Mouse (Mus musculus): ENCODE measurements at regions not wholly inside any gene's neighbourhood (a gene's known extent, or its start where the extent isn't known, plus 50 kb on each side); places are given as distances from the start of the nearest gene placed in this dataset.
"Not testable (repeated sequence)": the region's sequence is repeated elsewhere in the genome, so short reads cannot be mapped to it uniquely, and the experiment has no call there.

DNA sequence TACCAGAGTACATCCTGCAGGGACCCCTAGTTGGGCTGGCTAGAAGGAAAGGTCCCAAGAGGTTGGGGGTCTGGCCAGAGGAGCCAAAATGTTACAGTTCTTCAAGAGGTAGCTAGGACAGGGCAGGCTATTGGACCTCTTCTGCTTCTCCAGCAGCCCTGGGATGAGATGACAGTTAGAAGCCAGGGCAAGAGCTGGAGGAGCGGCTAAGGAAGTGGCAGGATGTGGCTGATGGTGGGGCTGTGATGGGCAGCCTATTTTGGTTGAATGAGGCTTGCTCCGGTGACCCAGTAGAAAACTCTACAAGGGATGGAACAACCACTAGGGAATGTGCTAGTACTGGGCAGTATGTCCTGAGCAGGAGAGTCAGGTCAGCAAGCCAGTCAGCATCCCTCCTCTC, 82.8 kb downstream of the Ddx11 start:
- ATAC-seq (ENCODE audit: low FRiP score, low read depth): no peak
- WGBS: 93% methylated on average over 2 of the region's 2 CpGs

DNA sequence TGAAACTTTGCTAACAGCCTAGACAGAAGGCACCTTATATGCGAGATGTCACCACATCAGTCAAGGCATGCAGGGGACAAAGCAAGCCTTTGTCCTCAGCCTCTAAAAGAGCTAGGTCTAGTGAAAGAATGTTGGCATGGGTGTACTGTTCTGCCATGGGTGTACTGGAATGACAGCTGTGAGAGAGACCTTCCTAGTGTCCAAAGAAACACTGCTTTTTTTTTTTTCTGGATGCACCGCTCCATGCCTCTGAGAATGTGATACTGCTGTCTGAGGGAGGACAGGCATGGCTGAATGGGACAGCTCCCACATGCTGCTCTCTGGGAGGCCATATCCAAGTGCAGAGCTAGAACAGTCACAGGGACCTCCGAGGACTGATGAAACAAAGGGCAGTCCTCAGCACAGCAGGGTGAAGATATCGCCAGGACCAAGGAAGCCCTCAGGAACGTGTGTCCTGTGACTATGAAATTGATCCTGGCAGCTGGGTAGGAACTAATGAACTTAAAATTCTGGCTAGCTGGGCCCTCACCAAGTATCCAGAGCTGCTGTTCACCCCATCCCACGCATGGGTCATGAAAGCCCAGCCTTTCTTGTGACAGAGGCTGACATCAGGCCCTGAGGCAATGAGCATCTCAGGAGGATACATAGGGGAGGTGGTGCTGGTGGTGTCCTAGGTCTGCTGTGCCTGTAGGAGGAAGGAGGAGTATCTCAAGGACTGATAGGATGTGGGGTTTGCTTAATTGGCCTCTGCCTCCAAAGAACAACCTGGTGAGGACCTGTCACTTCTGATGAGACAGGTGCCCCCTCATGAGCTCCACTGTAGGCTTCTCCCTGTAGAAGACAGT, 84.6 kb downstream of the Ddx11 start:
- not testable (repeated sequence) for H3K27me3 ChIP-seq (replicated peaks); H3K4me1 ChIP-seq; H3K27ac ChIP-seq; H3K4me2 ChIP-seq (replicated peaks); H3K4me3 ChIP-seq; H3K9ac ChIP-seq; H3K9me3 ChIP-seq; H3K36me3 ChIP-seq
- 0 out of 2 replicates have a peak, but pooled peaks have one; percentile 9 for ATAC-seq (ENCODE audit: low FRiP score, low read depth)
- WGBS: 78% methylated on average over 6 of the region's 6 CpGs

More for the DNA sequence above, 82.8 kb downstream of the Ddx11 start:
- Histone ChIP-seq H3K4me3 (no peak overlapping the region), H3K9me3 (no peaks in the 10 kb centered on the region), H3K9ac (no peak overlapping the region), H3K36me3 (no peaks in the 10 kb centered on the region), H3K27me3 (replicated peaks) (no peaks in the 10 kb centered on the region), H3K4me2 (replicated peaks) (no peak overlapping the region), H3K4me1 (no peaks in the 10 kb centered on the region), H3K27ac (no peak overlapping the region)

DNA sequence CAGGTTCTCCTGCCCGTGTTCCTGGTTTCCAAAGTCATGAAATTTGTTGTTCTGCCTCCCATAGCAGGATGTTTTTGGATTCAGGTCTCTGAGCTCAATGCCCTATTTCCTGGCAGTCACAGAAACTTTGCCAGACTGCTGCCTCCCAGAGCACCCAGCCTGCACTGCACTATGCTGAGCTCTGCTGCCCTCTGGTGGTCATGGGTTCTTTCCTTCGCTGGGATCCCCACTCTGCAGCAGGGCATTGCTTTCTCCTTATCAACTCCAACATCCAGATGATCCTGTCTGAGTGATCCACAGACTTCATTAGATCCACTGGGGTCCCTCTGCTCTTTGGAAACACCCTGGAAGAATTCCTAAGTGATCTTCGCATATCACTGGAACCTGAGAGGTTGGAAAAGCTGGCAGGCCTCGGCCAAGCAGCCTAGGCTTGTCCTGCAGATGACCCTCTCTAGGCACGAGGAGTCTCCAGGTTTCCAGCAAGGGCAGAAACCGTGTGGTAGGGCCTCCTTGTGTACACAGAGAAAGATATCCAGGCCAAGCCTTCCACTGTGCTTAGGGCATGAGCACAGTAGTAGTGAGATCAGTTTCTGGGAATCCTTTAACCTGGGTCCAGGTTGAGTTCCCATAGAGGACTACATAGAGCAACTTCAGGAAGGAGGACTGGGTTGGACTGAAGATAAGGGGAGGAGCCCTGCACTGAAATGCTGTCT, 85.6 kb downstream of the Ddx11 start:
- not testable (repeated sequence) for H3K4me2 ChIP-seq (replicated peaks); H3K4me1 ChIP-seq; H3K36me3 ChIP-seq; H3K4me3 ChIP-seq; H3K27ac ChIP-seq; H3K27me3 ChIP-seq (replicated peaks); H3K9ac ChIP-seq; H3K9me3 ChIP-seq
- WGBS: 56% methylated on average over 4 of the region's 6 CpGs
- ATAC-seq (ENCODE audit: low FRiP score, low read depth): peak; percentile 70; the same call in 1 of the 2 replicates

DNA sequence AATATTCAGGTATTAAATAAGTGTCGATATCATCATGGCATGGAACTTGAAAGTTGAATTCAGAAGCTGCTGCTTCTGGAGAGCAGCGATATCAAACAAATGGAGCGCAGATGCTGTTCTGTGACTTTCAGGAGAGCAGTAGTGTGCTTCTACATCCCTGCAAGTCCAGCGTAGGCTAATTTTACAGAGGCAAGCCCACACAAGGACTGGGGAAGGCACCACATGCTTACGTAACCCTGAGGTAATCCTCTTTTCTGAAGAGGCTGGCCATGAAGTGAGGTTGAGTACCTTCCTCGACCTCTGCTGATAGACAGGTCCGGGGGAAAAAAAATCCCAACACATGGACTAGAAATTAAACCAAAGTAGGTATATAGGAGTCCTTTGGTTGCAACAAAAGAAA, 88.2 kb downstream of the Ddx11 start:
- H3K36me3 ChIP-seq: no peaks in the 10 kb centered on the region
- no peaks in the 10 kb centered on the region for H3K9me3 ChIP-seq
- 90% methylated on average over 7 of the region's 7 CpGs for WGBS
- H3K27me3 ChIP-seq (replicated peaks): no peaks in the 10 kb centered on the region
- no peak for ATAC-seq (ENCODE audit: low FRiP score, low read depth)
- H3K4me2 ChIP-seq (replicated peaks): no peak overlapping the region
- no peak overlapping the region for H3K27ac ChIP-seq
- H3K9ac ChIP-seq: no peak overlapping the region
- no peak overlapping the region for H3K4me3 ChIP-seq
- H3K4me1 ChIP-seq: no peaks in the 10 kb centered on the region

DNA sequence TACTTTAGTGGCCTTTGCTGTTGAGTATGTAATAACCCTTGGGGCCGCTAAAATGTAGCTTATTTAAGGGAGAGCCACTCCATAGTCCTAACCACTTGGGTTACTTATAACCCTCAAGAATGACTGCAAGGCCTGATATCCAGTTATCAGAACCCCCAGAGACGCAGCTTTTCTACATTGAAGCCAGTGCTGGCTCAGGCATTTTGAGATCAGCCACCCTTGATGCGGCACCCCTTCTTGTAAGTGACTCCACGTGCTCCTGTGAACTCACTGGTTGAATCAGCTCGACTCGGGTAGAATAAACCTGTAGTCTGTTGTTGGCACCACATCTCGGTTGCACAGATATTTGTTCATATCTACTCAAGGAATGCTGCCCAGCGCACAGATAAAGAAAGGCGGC, 89.3 kb downstream of the Ddx11 start:
- no peak for ATAC-seq (ENCODE audit: low FRiP score, low read depth)
- no peak overlapping the region for H3K4me3 ChIP-seq
- no peaks in the 10 kb centered on the region for H3K9me3 ChIP-seq
- H3K4me1 ChIP-seq: no peaks in the 10 kb centered on the region
- H3K27me3 ChIP-seq (replicated peaks): no peaks in the 10 kb centered on the region
- no peak overlapping the region for H3K4me2 ChIP-seq (replicated peaks)
- H3K9ac ChIP-seq: no peak overlapping the region
- WGBS: 95% methylated on average over 9 of the region's 9 CpGs
- H3K36me3 ChIP-seq: no peaks in the 10 kb centered on the region
- H3K27ac ChIP-seq: no peak overlapping the region

DNA sequence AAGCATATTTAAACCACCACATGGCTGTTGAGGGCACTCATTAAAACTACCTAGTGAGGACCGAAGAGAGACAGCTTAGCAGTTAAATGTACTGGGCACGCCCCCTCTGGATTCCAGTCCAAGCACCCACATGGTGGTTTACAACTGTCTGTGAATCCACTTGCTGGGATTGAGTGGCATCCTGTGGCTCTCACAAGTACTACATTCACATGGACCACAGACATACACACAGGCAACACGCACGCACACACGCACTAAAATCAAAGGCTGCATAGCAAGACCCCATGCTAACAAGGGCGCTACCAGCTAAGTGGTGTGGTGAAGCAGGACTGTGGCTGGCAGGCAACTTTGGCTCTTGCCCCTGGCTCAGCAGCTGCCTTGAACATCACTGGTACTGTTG, 95.0 kb downstream of the Ddx11 start:
- Histone ChIP-seq H3K4me1 (no peaks in the 10 kb centered on the region), H3K9ac (no peak overlapping the region), H3K4me2 (replicated peaks) (no peak overlapping the region), H3K27ac (no peak overlapping the region), H3K4me3 (no peak overlapping the region), H3K36me3 (no peaks in the 10 kb centered on the region), H3K27me3 (replicated peaks) (no peaks in the 10 kb centered on the region), H3K9me3 (no peaks in the 10 kb centered on the region)
- no peak for ATAC-seq (ENCODE audit: low FRiP score, low read depth)
- WGBS: 93% methylated on average over 6 of the region's 6 CpGs

DNA sequence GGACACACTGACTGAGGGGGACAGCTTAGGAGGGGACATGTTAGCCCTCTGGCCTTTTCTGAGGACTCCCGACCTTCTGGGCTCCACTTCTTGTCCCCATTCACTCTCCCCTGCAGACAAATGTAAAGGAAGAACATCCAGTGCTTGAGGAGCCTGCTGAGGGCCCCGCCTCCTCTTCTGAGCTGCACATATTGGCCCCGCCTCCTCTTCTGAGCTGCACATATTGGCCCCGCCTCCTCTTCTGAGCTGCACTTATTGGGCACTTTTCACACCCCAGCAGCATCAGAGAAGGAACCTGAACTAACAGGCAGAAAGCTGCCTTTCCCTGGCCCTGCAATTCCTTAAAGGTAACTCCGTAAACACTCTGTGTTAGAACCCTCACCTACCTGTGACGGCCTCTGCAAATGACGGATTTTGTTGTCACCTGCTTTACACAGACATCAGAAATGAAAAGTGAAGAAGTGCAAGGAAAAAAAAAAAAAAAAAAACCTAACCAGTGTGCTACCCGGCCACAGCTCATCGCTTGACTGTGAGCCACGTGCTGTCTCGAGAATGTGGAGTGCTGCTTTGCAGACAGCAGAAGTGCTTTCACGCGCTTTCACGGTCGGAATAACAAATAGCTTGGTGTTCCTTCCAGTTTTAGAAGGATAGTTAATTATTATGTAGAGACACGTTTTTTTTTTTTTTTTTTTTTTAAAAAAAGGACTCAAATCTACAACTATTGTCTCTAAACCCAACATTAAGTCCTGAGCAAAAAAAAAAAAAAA, 96.5 kb downstream of the Ddx11 start:
- 65% methylated on average over 16 of the region's 16 CpGs for WGBS
- Histone ChIP-seq H3K36me3 (no peaks in the 10 kb centered on the region), H3K27me3 (replicated peaks) (no peaks in the 10 kb centered on the region), H3K4me1 (no peaks in the 10 kb centered on the region), H3K4me2 (replicated peaks) (no peak overlapping the region), H3K4me3 (no peak overlapping the region), H3K9ac (no peak overlapping the region), H3K9me3 (no peaks in the 10 kb centered on the region), H3K27ac (no peak overlapping the region)
- 0 out of 2 replicates have a peak, but pooled peaks have one; percentile 23 for ATAC-seq (ENCODE audit: low FRiP score, low read depth)

DNA sequence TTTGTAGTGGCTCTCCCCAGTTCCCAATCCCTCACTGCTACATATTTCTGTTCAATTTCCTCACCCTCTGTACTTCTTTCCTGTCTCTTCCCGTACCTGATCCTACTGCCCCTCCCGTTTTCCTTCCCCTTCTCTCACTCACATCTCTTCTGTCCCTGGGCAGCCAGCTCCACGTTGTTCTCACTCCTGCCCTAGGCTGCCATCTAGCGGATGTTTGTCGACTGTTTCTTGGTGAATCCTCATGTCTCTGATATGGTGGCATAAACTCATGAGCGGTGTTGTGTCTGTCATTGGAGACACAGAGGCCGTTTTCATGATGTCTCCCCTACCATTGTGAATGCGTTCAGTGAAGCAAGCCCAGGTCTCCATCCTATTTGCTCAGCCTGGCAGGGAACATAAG, 97.9 kb downstream of the Ddx11 start:
- no peak overlapping the region for H3K27ac ChIP-seq
- no peaks in the 10 kb centered on the region for H3K4me1 ChIP-seq
- H3K27me3 ChIP-seq (replicated peaks): no peaks in the 10 kb centered on the region
- no peak overlapping the region for H3K4me2 ChIP-seq (replicated peaks)
- no peak overlapping the region for H3K9ac ChIP-seq
- peak; percentile 72 for ATAC-seq (ENCODE audit: low FRiP score, low read depth)
- no peaks in the 10 kb centered on the region for H3K36me3 ChIP-seq
- H3K4me3 ChIP-seq: no peak overlapping the region
- WGBS: 9% methylated on average over 8 of the region's 8 CpGs
- H3K9me3 ChIP-seq: no peaks in the 10 kb centered on the region

DNA sequence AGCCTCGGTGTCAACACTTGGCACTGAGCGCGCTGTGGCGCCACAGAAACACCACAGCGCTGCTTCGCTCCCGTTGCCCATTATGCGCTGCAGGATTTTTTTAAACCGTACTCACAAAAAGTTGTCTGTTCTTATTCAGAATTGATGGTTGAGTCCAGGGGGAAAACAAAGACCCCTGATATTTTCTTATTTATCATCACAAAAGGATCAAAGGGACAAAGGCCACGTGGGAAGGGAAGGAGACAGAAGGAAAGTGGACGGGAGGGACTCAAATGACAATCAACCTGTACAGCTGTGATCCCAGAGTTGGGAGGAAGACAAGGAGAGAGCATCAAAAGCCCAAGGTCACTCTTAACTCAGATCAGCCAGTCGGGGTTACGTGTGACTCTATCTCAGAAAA, 100.4 kb downstream of the Ddx11 start:
- H3K27ac ChIP-seq: no peak overlapping the region
- H3K36me3 ChIP-seq: no peaks in the 10 kb centered on the region
- H3K4me1 ChIP-seq: no peaks in the 10 kb centered on the region
- no peaks in the 10 kb centered on the region for H3K27me3 ChIP-seq (replicated peaks)
- no peak for ATAC-seq (ENCODE audit: low FRiP score, low read depth)
- WGBS: 76% methylated on average over 13 of the region's 13 CpGs
- H3K9me3 ChIP-seq: no peaks in the 10 kb centered on the region
- H3K9ac ChIP-seq: no peak overlapping the region
- no peak overlapping the region for H3K4me2 ChIP-seq (replicated peaks)
- no peak overlapping the region for H3K4me3 ChIP-seq

DNA sequence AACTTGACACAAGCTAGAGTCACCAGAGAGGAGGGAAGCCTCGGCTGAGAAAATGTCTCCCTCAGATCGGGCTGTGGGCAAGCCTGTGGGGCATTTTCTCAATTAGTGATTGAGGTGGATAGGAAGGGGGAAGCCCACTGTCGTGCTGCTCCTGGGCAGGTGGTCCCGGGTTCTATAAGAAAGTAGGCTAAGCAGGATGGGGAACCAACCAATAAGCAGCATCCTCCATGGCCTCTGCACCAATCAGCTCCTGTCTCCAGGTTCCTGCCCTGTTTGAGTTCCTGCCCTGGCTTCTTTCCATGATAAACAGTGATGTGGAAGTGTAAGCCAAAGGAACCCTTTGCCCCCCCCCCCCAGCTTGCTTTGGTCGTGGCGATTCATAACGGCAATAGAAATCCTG, 100.9 kb downstream of the Ddx11 start:
- H3K9ac ChIP-seq: no peak overlapping the region
- no peaks in the 10 kb centered on the region for H3K4me1 ChIP-seq
- H3K27ac ChIP-seq: no peak overlapping the region
- no peaks in the 10 kb centered on the region for H3K27me3 ChIP-seq (replicated peaks)
- H3K36me3 ChIP-seq: no peaks in the 10 kb centered on the region
- WGBS: 68% methylated on average over 7 of the region's 7 CpGs
- H3K9me3 ChIP-seq: no peaks in the 10 kb centered on the region
- no peak overlapping the region for H3K4me3 ChIP-seq
- no peak for ATAC-seq (ENCODE audit: low FRiP score, low read depth)
- no peak overlapping the region for H3K4me2 ChIP-seq (replicated peaks)

DNA sequence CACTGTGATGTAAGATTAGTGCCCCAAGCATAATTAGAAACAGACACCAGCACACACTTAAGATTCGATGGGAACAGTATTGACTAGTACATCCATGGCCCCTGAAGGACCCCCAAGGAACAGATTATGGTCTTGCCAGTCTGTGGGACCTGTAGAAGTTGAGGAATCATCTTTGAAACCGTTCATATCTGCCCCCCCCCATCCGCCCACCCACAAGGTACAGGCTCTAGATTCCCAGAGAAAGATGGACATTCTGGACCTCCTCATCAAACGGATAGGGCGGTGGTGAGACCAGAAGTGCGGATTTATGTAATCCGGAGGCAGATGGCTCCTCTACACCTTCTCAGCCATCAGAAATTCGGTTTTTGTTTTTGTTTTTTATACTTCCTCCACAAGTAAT, 109.1 kb downstream of the Ddx11 start:
- H3K36me3 ChIP-seq: no peaks in the 10 kb centered on the region
- 85% methylated on average over 8 of the region's 8 CpGs for WGBS
- H3K9me3 ChIP-seq: no peaks in the 10 kb centered on the region
- no peaks in the 10 kb centered on the region for H3K27me3 ChIP-seq (replicated peaks)
- H3K4me3 ChIP-seq: no peak overlapping the region
- H3K4me1 ChIP-seq: no peaks in the 10 kb centered on the region
- H3K9ac ChIP-seq: no peak overlapping the region
- ATAC-seq (ENCODE audit: low FRiP score, low read depth): no peak
- H3K27ac ChIP-seq: no peak overlapping the region
- H3K4me2 ChIP-seq (replicated peaks): no peak overlapping the region

DNA sequence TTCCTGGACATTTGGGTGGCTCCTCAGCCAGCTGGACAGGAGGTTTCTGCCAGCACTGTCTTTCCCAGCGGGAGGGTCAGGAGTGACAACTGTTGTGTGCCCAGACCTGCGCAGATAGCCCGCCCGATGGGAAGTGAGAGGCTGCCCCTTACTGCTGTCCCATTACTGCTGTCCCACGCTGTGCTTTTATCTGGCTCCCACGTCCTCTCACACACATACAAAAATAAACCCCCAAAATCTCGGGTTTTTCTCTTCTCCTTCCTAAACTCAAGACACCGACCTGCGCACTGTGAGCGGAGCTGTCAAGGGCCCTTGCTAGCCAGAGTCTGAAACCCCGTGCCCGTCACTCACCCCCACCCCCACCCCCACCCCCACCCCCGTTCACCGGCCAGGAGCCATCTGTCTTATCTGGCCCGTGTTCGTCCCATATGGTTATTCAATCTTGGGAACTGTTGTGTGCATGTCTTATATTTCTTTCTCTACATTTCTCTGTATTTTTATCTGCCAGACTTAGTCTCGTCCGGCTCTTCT, 109.6 kb downstream of the Ddx11 start:
- H3K4me2 ChIP-seq (replicated peaks): no peak overlapping the region
- WGBS: 58% methylated on average over 18 of the region's 18 CpGs
- no peak overlapping the region for H3K27ac ChIP-seq
- H3K4me1 ChIP-seq: no peaks in the 10 kb centered on the region
- H3K27me3 ChIP-seq (replicated peaks): no peaks in the 10 kb centered on the region
- H3K4me3 ChIP-seq: no peak overlapping the region
- H3K9ac ChIP-seq: no peak overlapping the region
- ATAC-seq (ENCODE audit: low FRiP score, low read depth): no peak
- no peaks in the 10 kb centered on the region for H3K36me3 ChIP-seq
- no peaks in the 10 kb centered on the region for H3K9me3 ChIP-seq

Measured in neural tube, embryonic 12.5 days (tissue).